Mouse (Mus musculus) T-helper 17 cell (primary cell): ENCODE results near the gene Zfhx3.

Source experiments
- in situ Hi-C, 2 experiments: fragments of 300-600 bp; cut with MboI, MseI; formaldehyde crosslinking; loops; 1 replicate in 1 of 2; 2 replicates in 1 of 2; pipeline ENCODE4 v1.15.1; 2025; ENCODE audit warnings: high pct_unique_total_duplicates in 2 of 2

The Zfhx3 gene

DNA sequence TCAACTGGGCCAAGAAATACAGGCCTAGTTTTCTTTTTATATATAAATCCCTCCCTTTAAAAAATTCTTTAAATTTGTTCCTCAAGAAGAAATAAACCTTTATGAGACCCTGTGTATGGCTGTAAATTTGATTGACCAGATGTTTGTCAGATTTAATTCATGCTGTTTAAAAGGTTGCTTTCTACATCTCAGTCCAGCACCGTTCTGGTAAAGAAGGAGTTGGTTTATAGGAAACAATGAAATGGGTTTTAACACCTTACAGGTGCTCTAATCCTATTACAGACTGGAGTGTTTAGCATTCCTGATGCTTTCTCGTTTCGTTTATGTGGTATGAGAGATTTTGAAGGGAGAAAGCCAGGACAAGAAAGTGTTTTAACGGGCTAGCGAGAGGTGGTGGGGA lies 147.2 kb downstream of the Zfhx3 start:
- in situ Hi-C loops: loop anchor here in 1 of 2 experiments (10.0 kb wide), 1 partner anchor 485 kb away; no protein-coding TSS in a partner anchor

DNA sequence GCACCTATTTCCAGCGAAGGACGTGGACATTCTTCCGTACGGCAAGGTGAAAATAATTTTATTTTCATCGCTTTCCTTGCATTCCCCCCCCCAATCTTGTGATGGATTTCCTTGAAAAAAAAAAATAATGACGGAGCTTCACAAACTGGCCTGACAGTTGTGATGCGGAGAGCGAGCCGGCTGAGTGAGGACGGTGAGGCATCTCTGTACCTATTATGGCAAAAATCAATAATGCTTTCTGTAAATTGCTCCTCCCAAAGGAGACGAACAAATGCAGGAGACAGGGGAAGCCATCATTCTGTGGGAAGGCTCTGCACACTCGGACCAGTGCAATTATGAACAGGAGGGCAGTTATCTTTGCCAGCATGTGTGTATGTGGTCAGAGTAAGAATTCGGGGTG lies 156.2 kb downstream of the Zfhx3 start:
- in situ Hi-C loops: loop anchor here in 1 of 2 experiments (10.0 kb wide), 1 partner anchor 494 kb away; no protein-coding TSS in a partner anchor

DNA sequence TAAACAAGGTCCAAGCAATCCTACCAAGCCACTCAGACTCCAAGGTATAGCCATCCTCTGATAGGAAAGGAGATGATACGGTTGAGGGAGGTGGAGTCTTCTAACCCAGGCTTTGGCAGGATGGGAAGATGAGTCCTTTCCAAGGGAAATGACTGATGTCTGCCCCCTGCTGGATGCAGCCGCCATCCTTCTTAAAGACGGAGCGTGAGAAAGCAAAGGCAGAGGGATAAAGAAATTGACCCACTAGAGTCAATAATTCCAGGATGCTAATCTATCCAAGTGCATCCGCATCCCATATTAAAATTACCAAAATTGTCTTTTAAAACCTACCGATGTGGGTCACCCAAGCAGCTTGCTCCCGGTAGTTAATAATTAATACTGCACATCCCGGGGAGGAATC lies 158.7 kb downstream of the Zfhx3 start:
- in situ Hi-C loops: loop anchor here in 1 of 2 experiments (5.0 kb wide), 1 partner anchor 229 kb away; no protein-coding TSS in a partner anchor

DNA sequence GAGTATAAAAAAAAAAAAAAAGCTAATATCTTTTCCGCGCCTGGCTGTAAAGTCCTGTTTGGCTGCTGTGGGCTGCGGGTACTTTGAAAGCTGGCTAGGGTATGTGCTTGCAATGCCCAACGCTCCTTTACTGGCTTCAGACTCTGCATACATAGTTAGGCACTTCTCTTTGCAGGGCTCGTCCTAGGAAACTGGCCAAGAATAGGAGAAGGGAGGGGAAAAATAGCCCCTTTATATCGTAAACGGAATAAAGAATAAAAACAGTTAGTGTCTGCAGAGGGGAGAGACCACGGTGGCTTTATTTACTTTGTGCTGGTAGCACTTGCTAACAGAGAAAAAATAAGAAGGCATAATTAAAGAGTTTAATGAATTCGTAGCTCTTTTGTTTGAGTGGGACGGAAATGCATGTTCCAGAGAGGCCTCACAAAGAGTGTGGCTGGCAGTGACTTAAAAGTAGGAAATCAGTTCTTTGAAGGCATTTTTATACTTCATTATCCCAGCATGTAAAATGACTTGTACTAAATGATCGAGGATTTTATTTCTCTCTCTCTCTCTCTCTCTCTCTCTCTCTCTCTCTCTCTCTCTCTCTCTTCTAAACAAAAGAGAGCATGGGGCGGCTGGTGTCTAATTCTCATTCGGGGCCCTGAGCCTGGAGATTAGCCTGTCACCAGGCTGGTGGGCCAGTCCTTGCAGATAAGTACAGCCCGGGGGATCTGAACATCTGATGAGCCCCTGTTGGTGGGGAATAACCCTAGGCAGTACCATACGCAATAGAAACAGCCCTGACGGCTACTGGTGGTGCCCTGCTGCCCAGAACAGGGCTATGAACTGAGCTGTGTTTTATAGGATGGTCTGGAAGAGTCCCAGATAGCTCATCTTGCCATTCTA lies 159.8 kb downstream of the Zfhx3 start:
- in situ Hi-C loops: loop anchor here in 1 of 2 experiments (5.0 kb wide), 1 partner anchor 230 kb away; no protein-coding TSS in a partner anchor

DNA sequence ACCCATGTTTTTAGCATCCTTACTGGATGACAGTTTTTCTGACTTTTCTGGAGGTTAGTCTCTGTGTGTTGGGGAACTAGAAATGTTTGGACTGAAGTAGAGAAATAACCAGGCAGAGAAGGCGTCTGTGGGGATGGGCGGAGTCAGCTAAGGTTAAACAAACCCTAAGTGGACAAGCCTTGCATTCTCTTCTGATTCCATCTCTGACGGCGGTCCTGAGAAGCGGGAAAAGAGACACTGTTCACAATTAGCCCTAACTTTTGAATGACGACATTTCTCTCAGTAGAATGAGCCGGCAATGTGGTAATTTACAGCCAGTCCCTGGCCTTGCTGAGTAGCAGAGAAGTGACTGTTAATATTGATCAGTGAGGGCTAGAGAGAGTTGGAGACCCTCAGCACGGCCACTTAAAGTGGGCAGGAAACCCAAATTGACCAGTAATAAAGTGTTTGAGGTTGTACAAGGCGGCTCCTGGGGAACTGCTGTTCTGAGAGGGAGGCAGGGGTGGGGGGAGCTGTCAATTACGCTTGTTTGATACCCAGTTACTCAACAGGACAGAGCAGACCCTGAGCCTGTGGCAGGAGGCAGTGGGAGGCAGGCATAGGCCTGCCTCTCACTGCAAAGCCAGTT lies 162.1 kb downstream of the Zfhx3 start:
- in situ Hi-C loops: loop anchor here in 1 of 2 experiments (5.0 kb wide), 1 partner anchor 232 kb away; no protein-coding TSS in a partner anchor

DNA sequence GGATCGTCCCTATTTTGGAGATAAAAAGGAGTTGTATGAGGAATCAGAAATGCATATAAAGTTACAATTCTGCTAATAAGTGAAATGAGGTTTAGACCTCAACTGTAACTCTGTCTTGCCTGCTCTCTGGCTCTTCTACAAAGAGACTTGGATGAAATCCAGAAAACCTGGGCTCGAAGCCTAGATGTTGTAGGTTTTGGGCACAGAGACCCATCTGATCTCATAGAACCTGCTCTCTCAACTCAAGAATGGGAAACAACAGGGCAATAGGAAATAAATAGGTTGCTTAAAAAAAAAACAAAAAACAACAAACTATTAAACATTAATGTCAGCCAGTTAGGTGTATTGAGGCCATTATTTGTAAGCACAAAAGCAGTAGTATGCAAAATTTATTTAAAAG lies 182.6 kb downstream of the Zfhx3 start:
- in situ Hi-C loops: no loop called here

DNA sequence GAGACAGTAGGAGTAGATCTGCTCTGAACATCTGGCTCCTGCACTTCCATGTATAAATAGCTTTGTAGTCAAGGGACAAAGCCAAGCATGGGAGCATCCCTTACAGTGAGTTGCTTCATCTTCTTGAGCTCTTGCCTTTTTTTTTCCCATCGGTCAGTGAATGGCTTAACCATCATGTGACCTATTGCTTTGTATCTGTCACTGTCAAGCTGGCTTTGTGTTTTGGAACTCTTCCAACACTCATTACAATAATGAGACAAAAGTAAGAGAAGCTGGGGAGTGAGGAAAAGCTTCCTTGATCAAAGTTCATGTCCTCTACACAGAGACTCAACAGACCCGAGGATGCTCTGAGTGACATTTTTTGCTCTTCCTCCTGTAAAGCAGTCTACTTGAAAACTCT lies 183.0 kb downstream of the Zfhx3 start:
- in situ Hi-C loops: no loop called here

DNA sequence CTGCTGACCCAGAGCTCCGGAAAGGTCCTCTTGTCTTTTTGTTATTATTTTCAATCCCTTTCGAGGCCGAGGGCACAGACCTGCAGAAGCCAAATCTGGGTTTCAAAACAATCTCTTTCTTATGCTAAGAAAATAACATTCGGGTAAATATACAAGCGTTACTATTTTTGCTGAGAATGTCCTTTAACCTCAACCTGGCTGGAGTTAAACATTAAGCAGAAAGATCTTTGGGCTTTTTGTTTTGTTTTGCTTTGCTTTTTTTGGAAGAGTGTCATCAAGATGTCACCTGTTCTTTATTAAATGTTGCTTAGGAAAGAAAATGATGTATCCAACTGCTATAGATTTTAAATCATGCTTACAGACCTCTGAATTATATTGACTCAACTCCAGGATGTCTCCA lies 204.1 kb downstream of the Zfhx3 start:
- in situ Hi-C loops: no loop called here

DNA sequence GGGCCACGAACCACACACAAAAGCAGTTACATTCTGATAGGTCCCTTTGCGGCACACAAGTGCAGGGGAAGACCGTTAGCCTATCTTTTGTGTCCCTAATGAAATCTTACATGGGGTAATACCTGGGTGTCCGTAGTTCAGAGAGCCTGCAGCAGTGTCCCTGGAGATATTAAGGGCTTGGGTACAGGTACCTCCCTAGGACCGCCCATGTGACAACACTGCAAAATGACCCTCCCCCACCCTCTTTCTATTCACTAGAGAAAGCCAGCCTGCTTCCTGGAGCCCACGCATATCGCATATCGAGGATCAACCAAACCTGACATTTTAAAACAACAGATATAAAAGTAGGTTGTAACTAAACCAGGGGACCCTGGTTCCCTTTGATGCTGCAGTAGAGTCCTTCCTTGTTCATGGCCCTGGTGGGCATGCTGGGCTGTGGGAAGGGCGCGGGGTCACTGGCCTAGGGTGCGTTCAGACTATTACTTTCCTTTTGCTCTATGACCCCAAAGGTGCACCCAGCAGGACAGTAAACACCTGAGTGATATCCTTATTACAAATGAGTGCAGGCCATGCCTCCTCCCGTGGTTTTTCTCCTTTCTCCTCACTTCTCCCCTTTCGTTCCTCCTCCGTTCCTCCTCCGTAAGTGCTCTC lies 206.3 kb downstream of the Zfhx3 start:
- in situ Hi-C loops: no loop called here

DNA sequence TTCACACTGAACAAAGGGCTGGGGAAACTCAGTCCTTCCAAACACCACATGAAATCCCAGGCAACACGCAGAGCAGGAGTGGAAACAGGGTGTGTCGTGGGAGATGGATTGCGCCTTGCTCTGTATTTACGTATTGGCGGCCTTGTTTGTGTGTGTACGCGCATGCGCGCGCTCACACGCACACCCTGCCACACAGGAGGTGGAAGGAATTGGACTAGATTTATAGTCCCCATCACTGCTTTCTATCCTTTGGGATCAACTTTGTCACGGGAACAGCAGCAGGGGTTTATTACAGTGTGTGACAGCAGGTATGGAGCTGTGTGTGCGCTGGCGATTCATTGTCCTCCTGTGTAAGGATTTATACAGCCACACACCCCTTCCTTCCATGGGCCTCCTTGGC lies 228.4 kb downstream of the Zfhx3 start:
- in situ Hi-C loops: no loop called here

DNA sequence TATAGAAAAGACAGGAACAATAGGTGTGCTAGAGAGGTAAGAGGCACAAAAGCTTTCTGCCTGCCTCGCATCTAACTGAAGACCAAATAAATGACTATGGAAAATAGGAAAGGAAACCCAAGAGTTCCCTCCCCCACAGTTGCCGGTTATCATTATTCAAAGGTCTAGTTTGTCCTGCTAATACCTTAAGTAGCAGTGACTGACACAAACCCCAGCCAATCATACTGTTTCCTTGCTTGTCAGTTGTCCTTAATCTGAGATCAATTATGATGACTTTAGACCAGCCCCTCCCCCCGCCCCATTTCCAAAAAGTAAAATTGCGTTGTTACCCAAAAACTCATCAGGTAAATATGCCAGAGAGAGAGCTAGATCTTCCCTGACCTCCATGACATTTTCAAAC lies 240.9 kb downstream of the Zfhx3 start:
- in situ Hi-C loops: no loop called here

DNA sequence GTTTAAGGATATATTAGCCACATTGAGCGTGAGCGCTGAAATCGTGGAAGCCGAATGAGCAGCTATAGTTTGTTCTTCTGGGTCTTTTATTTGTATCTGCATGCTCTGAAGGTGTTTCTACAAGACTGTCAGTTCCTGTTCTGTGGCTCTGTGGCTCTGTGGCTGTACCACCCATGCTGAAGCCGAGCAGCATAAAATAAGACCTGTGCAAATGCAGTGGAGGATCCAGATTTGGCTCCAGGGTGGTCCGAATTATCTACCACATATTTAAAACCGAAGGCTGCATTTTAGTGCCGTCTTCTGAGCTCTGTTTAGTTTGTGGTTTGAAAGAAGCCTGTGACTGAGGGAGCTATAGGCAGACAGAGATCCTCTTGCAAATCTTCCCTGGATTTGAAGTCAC lies 241.5 kb downstream of the Zfhx3 start:
- in situ Hi-C loops: no loop called here

DNA sequence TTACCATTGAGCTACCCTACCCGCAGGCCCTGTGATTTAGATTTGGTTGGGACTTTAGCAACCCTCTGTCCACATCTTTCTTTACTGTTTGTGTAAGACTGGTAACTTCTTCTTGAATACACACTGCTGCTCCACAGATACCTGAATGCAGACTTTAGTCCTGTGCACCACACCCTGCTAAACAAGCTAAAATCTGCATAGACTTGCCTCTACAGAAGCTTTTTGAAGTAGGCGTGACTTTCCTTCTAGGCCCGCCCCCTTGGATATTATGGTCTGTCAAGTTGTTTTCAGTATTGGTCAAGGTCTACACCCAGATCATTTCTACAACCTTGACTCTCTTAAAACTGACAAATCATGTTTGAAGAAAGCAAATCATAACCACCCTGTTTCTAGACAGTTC lies 243.8 kb downstream of the Zfhx3 start:
- in situ Hi-C loops: no loop called here

DNA sequence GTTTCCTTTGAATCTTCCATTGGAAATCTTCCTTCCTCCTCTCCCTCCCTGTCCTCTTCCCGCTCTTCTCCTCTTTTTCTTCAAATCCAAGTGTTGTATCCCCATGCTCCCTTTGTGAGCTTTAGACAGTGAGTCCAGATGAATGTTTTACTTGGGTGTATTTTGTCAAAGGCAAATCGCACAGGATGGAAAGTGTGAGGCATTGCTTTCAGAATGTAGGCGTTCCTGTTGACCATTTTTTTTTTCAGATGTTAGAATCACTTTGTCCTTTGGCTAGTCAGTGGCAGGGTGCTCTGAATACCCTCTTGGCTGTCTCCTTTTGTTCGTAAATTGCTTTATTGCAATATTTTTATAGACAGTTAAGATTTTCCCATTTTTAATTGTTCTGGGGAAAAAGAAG lies 245.6 kb downstream of the Zfhx3 start:
- in situ Hi-C loops: no loop called here

DNA sequence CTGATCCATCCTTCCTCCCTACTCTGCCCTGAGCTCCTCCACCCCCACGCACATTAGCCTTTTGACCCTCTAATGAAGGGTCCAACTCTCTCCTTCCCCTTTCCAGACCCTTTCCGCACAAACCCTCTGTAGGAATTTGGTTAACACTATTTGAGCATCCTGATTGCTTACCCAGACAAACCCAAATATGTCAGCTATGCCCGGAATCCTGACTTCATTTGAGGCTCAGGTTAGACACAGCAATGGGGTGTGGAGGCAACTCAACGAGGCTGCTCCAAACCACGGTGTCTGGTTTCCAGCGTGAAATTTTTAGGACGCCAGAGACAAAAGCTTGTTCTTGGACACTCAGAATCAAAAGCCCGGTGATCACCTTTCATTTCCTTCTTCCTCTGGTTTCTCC lies 252.1 kb downstream of the Zfhx3 start:
- in situ Hi-C loops: no loop called here

DNA sequence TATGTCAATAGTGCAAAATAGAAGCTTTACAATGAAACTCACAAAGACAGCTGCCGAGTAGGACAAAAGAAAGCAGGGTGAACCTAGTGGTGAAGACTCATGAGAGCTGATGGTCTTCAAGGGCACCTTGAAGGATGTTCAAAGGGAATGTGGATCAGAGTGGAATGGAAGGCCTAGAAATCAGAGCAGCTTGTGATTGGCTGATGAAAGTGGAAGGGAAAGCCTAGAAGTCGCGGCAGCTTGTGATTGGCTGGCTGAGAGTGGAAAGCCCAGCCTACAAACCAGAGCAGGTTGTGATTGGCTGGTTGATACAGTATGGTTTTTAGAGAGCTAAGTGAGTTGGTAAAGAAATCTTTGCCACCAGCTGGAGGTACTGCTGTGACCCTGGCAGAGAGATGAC lies 272.6 kb downstream of the Zfhx3 start:
- in situ Hi-C loops: no loop called here

DNA sequence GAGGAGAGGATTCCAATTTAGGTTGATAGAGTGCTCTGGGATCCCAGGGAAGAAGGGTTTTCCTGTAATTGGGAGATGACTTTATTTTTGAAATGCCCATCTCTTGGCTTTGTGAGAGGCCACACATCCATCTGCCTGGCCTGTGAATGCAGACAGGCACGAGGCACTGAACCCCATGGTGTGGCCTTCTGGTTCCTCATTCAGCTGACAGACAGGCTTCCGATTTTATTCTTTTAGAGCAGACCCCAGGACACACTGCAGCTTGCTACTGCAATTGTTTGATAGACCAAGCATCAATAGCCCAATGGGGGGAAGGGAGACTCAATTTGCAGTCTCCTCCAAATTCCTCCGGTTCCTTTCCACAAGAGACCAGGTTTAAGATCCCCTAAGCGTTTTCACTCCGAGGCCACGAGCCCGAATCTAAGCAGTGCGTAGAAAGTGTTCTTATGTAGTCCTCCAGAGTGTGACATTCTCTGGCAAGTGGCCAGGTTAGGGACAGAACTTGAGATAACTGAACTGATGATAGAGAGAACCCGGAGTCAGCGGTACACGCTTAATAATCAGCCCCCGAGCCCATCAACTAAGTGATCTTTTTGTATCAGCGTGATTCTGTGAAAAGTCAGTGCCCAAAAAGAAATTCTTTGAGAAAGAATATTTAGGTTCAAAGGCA lies 275.9 kb downstream of the Zfhx3 start:
- in situ Hi-C loops: no loop called here

DNA sequence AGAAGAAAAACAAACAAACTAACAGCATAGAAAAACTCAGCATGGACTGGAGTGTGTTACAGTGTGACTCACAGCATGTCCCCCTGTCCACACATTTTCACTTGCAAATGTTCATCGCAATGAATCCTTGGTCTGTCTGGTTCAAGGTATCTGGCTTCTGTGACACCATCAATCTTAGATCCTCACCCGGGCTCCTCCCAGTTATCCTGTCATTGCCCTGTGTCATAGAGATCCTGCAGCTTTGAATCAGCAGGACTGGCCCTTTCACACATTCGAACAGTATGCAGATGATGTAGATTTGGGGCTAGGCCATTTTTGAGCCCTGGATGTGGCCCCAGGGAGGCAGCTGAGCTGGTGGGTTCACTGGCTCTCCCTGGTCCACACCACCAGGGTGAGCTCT lies 278.1 kb downstream of the Zfhx3 start:
- in situ Hi-C loops: loop anchor here in 1 of 2 experiments (10.0 kb wide), 1 partner anchor 1246 kb away; no protein-coding TSS in a partner anchor

DNA sequence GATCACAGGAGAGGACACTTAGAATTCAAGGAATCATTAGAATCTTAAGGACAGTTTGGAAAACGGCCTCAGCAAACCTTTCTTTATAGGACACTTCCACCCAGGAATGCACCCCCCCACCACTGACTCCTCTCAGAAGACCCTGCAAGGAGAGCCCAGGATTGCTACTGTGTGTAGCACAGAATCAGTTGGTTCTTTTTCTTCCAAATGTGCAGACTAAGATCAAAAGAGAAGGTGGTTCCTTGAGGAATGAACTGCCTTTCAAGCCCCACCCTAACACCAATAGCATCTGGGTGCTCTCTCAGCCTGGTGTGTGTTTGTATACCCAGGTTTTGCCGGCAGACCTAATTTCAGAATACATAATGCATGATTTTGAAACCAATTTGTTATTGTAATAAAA lies 279.6 kb downstream of the Zfhx3 start:
- in situ Hi-C loops: loop anchor here in 1 of 2 experiments (10.0 kb wide), 1 partner anchor 1247 kb away; no protein-coding TSS in a partner anchor

DNA sequence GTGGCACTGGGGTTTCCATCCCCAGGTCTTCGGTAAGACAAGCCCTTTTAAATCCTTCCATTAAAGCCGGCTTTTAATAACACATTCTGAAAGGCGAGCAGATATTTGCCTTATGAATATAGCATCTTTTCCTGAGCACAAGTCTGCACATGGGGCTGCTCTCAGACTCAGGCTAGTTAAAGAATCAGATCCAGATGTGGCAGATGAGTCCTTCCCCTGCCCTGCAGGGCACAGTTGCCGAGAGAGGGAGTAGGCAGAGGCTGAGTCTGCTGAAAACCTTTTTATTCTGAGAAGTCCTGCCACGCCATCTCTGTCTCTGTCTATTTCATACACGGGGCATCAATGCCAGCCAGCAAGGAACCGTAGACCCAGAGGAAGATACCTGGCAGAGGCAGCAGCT lies 289.9 kb downstream of the Zfhx3 start:
- in situ Hi-C loops: no loop called here

DNA sequence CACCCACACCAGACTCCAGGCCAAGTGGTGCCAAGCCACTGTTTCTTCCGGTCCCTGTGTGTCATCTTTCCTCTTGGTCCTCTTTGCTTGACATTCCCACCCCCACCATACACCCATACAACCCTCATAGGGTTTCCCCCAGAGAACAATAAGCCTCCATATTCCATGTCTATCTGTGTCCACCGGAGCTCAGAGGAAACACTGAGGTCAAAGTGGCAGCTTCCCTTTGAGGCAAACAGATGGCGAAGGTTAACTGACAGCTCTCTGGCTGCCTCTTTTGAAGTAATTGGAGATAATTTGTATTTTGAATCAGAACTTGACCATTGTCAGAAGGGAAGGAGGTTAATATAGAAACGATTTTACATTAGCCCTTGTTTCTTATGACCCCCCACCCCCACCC lies 292.0 kb downstream of the Zfhx3 start:
- in situ Hi-C loops: no loop called here

DNA sequence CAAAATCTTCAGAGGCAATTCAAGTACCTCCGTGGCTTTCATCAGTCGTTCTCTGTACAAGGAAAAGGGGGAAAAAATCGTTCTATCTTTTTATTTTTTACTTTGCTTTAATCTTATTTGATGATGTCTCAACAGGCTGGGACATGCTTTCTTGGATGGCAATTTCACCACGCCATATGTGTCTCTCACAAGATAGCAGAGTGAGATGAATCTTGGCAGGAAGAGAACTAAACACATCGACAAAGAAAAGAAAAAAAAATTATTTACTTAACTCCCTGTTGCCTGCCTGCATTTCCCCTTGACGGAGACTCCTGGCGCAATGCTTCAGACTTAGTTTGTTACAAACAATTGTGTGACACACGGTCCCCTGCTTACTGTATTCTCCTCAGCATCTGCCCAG lies 294.3 kb downstream of the Zfhx3 start:
- in situ Hi-C loops: no loop called here
